Mouse (Mus musculus): Measurements from ENCODE around the gene Tgfb1i1.

Gene Tgfb1i1

DNA sequence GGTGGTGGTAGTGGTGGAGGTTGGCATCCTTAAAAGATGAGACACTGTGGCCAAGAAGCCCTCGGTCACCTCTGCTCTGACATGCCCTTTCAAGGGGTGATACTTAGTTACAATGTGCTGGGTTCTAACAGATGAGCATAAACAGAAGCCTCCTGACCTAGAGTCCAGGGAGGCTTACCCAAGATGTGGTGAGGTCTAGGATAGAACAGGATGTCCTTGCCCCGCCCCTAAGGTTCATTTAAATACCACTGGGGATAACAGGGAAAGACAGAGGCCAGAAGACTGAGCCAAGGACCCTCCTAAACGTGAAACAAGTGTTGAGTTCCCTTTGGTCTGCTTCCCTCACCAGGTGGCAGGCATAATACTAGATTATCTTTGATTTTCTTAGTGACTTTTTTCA lies 49.9 kb downstream of the Tgfb1i1 start:
- DNase-seq = no peak

- no peak for DNase-seq
These were observed 50.6 kb downstream of the Tgfb1i1 start for GRCm38 (mm10) chr7:128297291-128297616.

GRCm38 (mm10) chr7:128297617-128298480 lies 51.2 kb downstream of the Tgfb1i1 start, which contains the start of gene BC017158:
Gene BC017158 (minus strand): TSS chr7:128298170.
- DNase-seq = peak; percentile 45 to 63

DNA sequence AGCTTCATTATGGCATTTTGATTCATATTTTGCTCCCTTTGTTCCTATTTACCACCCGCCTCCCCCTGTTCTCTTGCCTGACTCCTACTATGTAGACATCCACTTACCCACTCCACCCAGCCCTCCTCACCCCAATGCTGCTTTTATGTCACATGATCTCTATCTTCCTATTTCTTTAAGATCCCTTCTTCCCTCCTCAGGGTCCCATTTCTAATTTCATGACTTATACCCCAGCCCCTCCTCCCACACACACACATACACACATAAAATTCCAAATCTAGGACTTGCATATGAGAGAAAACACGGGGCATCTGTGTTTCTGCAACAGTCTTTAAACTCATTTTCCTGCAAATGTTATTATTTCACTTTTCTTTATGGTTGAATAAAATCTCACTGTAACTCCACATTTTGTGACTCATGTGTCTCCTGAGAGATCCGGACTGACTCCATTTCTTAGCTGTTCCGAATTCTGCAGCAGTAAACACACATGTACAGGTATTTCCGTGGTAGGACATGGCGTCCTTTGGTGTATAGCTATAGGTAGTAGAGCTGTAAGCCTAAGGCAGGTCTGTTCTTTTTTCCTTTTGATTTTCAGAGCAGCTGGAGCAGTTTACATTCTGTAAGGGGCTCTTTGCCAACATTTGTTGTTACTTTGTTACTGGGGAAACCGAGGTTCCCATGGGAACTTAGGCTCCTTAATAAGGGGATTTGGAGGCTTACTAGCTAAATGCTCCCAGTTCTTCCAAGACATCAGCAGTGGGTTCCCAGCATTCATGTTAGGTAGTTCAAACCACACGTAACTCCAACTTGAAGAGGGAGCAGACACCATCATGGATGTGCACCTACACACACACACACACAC lies 52.1 kb downstream of the Tgfb1i1 start:
- no peak for DNase-seq

DNA sequence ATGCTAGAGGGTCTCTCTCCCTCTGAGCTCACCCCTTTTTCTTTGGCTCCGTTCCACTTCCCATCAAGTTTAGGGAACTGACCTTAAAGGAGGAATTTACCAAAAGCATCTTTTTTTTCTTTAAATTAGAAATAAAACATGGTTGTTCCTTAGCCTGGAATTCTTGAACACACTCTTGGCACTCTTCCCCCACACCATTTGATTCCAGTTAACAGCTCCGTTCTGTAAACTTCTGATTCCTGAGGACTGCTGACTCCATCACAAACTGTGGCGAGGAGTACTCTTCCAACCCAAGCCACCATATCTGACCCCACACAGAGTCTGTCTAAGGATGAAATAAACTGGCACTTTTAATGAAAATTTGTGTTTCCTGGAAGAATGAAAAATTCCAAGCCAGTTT lies 54.3 kb downstream of the Tgfb1i1 start:
- no peak for DNase-seq

DNA sequence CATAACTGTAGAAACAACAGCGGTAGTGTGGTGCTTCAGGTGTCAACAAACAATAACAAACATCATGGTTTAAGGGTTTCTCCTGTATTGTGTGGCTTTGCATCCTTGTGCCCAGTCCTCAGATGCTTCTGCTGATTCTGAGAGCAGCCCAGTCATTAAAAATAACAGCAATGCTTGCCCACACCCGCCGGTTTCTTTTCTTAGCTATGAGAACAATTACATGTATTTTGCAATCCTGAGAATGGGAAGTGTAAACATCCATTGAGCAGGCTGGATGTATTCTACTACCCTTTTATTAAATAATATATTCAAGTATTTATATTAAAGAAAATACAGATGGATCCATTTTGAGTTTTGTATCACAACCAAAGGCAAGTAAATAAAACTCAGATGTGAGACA lies 55.5 kb downstream of the Tgfb1i1 start:
- no peak for DNase-seq

DNA sequence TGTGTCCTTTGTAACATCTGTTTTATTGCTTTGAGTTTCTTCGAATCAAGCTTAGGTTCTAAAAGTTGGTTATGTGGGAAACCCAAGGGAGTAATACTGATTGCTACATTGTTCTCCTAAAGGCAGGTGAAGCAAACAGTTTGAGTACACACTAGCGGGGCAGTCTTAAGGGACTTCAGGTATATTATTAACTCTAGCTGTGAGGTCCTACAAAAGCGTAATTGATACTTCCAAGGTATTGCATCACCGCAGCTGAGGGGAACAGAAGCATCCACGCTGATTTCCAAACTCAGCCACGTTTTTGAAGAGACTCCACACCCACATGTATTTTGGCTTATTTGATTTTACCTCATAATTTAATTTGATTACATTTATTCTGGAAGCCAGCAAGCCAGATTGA lies 57.6 kb downstream of the Tgfb1i1 start:
- DNase-seq = no peak

GRCm38 (mm10) chr7:128304907-128305306 lies 58.3 kb downstream of the Tgfb1i1 start:
- DNase-seq = no peak

All from thymus, adult 18-20 months (tissue).